Mouse (Mus musculus): ENCODE results near the gene Phf5a.
A peak's percentile ranks its signal among the peaks of the same experiment; 100 is the strongest.

Phf5a gene

DNA sequence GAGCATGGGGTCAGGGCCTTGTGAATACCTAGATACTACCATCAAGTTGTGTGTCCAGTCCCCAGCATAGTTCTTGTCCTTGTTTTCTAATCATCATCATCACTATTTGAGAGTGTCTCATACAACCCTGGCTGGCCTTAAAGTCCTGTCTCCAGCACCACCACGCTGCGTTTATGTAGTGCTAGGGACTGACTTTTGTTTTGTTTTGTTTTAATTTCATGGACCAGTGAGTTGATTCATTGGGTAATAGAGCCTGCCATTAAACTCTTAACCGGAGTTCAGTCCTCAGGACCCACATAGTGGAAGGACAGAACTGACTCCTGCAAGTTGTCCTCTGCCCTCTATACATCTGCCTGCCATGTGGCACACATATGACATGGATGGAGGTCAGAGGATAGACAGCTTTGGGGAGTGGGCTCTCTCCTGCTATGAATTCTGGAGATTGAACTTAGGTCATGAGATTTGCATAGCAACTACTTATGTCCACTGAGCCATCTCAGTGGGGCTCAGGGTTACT, 13.8 kb upstream of the Phf5a start:
- no peak for DNase-seq (ENCODE audit: low spot score in 2 of 2)

DNA sequence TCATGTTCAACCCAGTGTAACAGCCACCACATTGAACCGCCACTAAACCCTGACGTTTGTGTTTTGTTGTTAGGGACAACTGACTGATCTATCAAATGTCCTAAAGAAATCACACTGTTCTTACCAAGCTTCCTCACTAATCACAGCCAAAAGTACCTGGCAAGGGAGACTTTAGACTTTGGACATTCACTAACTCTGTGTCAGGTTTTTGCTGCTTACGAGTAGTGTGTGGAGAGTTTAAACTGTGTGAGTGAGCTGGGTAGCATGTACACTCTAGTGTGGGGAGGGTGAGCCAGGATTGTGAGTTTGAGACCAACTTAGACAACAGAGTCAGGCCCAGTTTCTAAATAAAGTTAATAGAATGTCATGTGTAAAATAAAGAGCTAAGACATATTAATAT, 10.6 kb upstream of the Phf5a start:
- no peak for DNase-seq (ENCODE audit: low spot score in 2 of 2)

DNA sequence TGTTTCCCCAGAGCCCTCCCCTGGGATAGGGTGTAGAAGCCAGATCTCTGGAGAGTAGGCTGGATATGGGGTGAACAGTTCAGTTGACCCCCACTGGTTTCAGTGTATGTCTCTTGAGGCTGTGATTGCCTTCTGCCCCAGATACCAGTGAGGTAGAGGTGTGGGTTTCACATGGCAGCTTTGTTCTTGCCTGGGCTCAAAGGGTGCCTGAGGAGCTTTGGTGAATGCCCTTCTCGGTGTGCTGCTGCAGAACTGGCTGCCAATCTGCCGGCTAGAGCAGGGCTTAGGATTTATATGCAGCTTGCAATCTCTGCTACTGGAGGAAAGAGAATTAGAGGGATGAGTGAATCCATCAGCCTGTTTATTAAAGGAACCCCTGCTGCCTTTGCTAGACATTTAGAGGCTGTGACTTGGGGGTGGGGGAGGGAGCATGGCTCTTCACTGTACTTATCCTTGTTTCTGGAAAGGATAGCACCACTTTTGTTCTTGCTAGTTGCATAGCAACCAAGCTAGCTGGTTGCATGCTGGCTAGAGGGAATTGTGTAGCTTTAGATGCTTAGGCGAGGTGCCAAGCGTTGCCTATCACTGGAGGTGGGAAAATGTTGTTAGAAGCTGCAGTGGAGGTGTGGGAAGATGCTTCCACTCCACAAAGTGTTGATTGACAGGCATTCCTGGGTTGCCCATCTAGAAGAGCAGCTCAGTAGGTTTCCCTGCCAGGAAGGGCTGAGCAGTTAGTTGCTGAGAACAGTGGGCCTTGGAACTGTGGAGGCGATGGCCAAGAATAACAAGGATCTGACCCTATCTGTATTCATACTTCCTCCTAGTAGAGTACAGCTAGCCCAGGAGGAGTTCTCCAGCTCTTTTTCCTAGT, 8.1 kb upstream of the Phf5a start:
- DNase-seq (ENCODE audit: low spot score in 2 of 2) = peak in 1 of 2 experiments; percentile 30

DNA sequence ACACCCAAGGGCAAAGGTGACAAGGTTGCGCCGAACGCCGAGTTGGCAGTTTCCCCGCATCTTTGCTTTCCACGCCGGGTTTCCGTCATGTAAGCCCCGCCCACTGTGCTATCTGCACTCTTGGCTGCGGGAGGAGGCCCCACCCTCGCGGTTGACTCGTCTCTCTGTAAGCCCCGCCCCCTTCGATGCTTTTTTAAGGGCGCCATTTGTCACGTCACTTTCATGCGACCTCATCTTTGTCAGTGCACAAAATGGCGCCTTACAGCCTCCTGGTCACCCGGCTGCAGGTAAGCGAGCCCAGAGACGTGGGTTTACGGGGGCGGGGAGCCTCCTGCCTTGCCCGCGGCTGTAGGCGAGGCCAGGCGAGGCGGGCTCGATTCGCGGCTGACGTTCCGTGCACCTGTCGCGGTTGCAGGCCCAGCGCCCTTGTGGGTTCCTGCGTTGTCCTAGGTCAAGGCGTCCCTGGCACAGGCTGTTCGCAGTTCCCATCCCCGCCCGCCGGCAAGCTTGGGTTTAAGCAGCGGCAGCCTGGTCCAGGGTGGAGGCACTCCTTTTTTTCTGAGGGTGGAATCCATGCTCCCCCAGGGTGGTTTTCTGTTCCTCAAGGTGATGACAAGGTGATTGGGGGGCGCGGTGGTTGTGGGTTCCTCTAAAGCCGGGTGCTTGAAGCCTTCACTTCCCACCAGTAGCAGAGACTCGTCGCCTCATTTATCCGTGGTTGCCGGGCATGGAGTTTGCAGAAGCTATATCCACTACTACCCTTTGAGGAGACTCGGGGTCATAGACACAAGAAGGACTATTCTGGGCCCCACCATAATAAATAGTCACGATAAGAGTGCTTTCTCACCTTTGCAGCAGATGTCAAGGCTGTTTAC, 788 bp upstream of the Phf5a start, which contains the start of gene Aco2:
Gene Aco2, plus strand, starts transcription at position 48 of the 875 bp plus-strand sequence.
- peak; percentile 97 to 99 for DNase-seq (ENCODE audit: low spot score in 2 of 2)

DNA sequence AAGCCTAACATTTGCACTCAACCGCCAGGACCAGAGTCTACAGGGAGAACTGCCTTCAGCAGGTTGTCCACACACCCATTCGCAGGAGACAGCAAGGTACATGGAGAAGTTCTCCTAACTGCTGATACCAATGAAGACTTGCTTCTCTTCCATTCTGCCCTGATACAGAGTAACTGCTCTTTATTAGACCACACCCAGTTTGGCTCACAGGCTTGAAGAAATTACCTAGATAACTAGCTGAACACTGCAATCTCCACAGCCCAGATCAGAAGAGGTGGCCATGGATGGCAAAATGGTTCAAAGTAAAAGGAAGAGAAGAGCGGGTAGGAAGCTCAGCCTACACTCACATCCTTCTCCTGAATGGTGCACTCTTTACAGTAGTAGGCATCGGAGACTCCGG, 1.7 kb downstream of the Phf5a start:
- no peak for DNase-seq (ENCODE audit: low spot score in 2 of 2)

DNA sequence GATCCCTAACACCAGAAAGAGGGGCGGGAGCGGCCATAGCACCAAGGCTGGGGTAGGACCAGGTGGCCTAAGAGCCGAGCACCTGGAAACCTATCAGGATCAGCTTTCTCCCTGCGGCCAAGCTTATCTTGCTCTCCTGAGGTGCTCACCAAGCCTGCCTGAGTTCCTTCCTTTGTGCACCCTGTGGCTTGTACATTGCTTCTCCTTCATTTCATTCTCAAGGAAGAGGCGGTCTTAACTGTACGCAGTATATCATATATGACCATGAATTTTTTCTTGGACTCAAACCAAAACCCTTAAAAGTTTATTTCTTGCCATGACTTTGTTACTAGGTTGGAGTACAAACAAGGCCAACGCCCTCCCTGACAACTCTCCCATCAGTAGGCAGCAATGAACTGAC, 7.5 kb downstream of the Phf5a start:
- DNase-seq (ENCODE audit: low spot score in 2 of 2) = no peak

DNA sequence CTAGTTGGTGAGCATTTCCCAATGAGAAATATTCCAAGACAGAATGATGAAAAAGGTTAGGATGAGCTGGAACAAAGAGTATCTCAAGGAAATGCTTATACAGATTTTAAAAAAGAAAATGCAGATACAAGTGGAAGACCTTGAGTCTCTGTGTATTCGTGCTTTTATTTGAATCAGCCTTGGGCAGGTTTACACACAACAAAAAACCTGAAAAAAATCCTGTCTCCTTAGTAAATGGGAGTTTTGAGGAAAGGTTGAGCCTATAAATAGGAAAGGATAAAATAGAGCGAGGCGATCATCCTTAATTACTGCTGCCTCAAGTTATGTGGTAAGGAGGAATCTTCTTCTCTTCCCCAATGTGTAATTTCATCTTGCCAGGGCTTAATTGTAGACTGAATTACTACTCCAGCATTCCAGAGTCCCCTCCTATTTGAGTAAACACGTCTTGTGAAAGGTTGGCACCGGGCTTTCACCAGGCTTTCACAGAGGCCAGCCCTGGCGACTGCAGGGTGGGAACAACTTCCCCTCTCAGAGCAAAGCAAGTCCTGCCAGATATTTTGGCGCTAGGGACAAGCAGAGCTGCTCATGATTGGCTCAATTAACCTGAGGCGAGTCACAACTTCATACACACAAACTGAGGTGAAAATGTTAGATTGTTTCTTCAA, 11.1 kb downstream of the Phf5a start:
- DNase-seq (ENCODE audit: low spot score in 2 of 2) = no peak

DNA sequence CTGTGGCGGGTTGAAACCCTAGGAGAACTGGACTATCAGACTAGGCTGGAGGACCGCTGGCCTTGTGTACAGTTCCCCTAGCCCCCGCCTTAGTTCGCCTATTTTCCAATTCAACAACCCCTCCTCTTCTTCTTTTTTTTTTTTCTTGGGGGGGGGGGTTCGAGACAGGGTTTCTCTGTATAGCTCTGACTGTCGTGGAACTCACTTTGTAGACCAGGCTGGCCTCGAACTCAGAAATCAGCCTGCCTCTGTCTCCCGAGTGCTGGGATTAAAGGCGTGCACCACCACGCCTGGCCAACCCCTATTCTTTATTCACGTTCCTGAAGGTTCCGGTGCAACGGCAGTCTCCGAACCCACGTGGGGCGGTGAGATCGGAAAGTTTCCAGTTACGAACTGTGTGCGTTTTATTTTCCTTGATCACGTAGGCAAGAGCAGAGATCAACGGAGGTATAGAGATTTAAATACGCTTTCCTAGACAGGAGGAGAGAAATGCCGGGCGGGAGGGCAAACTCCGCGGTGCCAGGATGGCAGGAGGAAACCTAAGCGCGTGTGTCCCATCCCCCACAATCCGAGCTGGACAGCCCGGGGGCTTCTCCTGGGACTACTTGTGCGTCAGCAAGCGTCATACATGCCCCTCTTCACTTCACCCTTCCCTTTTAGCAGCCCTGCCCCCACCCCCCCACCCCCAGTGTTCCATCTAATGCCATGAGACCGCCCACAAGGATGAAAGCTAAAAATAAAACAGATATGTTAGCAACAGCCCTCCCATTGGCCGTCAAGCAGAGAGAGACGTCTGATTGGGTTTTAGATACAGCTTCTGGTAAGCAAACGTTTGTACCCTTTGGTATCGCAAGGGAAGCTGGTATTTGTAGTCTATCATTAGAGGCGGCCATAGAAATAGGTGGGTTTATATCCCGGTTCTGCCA, 12.1 kb downstream of the Phf5a start:
- peak; percentile 59 to 80 for DNase-seq (ENCODE audit: low spot score in 2 of 2)

DNA sequence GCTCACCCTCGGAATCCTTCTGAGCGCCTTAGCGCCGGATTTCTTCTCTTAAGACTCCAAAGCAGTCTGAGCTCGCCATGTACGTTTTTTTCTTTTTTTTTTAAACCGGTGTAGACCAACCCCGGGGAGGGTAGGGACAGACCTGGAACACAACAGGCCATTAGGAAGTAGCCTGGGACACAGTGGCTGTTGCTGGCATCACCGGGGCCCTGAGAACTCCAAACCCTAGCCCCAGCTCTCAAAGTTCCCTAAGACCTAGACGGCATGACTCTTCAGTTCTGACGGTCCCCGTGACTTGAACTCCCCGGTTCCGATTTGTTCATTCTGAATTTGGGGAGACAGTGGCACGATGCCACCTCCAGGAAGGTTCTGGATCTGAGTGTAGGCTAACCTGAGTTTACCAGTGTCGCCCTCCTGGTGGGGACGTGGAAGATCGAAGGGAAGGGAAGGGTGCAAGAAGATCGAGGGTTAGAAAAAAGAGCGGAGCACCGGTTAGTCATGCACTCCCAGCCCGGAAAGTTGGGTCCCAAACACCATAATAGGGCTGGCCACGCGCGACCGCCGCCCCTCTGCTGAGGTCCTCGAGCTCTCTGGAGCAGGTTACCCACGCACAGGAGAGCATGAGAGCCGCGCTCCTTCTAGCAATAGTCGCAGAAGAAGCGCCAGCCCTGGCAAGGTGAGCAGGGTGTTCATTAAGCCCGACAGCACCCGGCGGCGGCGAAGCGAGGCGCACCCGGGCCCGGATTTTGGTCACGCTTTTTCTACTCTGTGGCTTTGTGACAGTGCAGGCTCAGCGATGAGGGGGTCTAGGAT, 13.0 kb downstream of the Phf5a start, which contains the start of gene Tob2:
Gene Tob2, minus strand, starts transcription at position 280 of the 813 bp plus-strand sequence.
- DNase-seq (ENCODE audit: low spot score in 2 of 2) = peak in 1 of 2 experiments; percentile 56

DNA sequence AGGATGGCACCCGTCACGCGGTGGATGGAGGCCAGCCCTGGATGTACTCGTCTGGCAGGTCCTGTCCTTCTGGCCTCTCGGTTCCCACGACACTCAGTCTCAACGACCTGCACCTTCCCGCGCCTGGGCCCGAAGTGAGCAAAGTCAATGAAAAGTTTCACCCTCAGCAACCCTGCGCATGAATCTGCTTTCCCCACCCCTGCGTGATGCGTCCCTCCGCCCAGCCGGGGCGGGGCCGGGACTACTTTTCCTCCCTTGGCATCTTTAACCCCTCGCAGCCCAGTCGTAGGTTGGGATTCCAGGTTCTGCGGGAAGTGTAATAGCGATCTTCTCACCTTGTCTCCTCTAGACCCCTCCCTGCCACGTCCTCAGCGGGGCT, 13.6 kb downstream of the Phf5a start:
- peak; percentile 89 to 90 for DNase-seq (ENCODE audit: low spot score in 2 of 2)

DNA sequence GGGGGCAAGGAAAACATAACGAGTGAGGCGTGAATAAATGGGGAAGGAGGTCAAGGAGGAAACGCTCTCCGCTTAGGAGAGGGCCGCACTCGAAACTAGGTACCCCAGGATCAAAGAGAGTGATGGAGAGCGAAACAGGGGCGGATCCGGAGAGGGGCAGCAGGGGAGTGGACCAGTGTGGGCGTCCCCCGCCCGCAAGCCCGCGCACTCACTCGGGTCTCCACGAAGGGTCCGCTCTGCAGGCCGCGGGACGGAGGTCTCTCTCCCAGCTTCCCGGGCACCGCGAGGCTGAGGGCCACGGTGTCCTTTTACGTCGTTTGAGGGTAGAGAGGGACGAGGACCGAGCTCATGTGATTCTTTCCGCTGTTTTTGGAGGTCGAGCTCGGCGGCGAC, 14.0 kb downstream of the Phf5a start:
- no peak for DNase-seq (ENCODE audit: low spot score in 2 of 2)

DNA sequence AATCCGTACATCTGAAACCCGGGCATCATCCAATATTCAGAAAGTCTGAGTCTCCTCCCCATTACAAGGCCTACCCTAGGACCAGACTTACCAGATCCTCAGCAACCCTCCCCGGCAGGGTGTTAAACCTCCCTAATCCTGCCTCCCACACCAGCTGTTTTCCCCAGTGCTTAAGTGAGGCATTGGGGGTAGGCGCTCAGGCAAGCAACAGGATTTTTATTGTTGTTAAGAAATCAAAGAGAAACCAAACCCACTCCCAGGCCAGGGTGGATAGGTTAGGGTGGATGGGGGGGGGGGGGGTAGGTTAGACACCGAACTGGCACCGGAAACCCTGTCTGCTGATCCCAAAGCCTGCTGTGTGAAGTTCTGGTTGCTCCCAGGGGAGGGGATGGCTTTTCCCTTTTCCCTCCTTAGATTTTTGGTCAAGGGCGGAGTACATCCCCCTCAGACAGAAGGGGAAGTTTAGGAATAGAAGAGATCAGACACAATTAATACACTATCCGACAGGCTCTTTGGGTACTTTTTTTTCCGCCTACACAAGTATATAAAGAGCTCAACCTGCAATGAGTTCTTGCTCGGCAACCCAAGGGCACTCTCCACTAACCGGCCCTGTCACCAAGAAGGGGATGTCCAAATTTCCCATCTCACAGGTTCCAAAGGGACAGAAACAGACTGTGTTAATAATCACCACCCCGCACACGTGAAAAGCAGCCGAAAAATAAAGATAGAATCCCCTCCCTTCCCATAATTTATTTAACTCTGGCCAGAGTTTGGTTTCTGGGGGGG, 14.6 kb downstream of the Phf5a start:
- no peak for DNase-seq (ENCODE audit: low spot score in 2 of 2)

DNA sequence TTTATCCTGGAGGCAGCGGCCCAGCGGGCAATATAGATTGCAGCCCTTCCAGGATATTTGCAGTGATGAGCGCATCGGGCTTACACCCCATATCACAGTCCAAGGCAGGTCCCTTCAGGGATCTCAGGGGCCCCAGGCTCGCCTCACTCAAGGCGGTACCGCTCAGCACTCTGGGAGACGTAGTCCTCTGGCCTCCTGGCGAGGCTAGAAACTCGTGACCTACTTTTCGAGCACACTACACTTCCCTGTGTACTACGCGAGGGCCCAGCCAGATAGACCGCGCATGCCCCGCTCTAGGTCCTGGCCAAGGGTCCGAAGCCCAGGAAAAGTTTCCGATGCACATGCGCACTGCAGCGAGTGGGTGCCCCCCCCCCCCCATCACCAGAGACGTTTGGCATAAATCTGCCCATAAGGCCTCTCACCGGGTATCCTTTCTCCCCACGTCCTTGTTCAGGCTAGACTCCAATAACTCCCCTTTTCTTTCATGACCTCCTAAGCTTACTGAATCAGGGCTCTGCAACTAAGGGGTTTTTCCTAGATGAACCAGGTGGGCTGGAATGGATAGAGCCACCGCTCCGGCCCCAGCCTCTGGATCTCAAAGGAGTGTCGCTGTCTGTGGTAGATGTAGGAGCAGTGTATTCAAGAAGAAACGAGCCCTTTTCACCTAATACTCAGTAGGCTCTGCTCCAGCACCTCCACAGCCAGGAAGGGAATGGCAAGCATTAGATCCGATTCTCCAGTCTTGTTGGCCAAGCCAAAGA, 15.5 kb downstream of the Phf5a start:
- DNase-seq (ENCODE audit: low spot score in 2 of 2) = peak; percentile 56 to 74

DNA sequence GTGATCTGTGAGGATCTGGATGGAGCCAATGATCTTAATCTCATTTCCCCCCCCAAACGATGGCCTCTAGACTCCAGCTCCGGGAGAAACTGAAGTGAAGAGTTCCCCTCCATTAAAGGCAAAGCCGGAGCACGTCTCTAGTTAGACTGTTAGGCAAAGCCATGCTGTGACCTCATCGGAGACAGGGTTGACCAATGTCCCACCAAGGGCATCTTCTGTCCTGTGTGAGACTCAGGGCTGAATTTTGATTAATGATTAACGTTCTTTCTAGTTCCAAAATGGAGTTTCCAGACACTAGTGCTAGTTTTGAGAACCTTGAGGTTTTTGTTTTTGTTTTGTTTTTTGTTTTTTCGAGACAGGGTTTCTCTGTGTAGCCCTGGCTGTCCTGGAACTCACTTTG, 18.6 kb downstream of the Phf5a start:
- DNase-seq (ENCODE audit: low spot score in 2 of 2) = no peak

DNA sequence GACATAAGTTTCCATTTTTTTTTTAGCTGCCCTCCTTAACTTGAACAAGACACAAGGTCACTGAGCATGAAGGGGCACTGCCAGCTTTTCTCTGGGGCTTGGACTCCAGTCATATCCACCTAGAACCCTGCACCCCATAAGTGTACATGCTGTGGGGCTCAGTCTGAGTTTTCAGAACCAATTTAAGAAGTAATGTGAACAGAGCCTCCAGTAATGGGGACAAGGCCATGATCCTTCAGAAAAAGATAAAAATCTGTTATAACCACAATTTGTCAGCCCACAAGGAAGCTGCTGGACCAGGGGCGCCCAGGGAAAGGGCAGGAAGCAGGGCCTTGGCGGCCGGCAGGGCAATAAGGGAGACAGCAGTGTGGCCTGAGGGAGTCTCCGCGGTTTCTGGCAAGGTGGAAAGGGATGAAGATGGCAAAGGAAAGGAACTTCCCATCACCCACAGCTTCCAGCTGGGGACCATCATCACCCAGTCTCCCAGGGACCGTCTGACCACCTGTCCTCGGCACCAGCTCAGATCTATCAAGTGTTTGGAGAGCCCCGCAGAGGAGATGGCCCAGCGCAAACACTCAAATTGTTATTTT, 19.2 kb downstream of the Phf5a start:
- DNase-seq (ENCODE audit: low spot score in 2 of 2) = no peak

DNA sequence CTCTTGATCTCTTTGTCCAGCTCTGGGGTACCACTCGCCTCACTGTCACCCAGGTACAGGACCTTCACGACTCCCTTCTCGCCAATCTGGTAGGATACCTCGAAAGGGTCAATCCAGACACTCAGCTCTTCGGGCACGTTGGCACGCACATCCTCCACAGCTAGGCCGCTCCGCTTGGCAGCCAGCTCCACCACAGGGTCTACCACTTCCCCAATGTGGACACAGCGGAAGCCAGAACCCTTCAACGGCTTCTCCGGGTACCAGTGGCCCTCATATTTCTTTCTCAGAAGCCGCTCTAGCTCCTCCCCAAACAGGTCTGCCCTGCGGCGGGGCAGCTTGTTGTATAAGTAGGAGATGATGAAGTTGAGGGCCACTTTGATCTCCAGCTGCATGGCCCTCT, 20.3 kb downstream of the Phf5a start:
- DNase-seq (ENCODE audit: low spot score in 2 of 2) = no peak

DNA sequence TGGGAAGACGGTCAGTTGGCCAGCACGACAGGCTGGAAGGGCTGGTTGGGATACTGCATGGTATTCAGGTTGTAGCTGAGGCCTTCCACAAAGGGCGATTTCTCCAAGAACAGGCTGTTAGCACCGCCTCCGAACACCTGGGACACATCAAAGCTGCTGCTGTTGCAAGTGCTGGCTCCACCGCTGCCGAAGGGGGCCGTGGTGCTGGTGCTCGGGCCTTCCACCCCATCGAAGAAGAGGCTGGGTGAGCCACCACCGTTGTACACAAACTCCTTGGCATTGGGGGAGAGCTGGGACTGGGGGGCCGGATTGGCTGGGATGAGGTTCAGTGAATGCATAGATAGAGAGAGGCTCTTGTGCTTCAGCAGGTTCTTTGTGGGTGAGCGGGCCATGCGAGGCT, 21.0 kb downstream of the Phf5a start:
- DNase-seq (ENCODE audit: low spot score in 2 of 2) = no peak

DNA sequence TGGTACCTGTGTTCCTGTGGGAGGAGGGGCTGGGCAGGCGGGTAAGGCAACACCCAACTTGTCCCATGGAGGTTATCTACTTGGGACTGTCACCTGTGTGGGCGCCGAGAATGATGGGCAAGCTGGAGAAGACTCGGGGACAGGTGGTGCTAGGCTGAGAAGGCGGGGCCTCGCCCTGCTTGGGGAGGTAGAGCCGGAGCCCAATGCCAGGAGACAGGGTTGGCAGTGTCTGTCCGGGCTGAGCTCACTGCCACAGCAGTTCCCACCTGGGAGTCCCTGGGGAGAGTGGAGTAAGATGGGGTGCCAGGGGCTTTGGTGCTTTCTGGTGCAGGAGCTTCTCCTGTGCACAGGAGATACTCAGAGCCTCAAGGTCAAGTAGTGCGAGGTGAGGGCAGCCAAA, 22.6 kb downstream of the Phf5a start:
- DNase-seq (ENCODE audit: low spot score in 2 of 2) = no peak

Data from cerebellum, postnatal 4 days (tissue).